Mouse (Mus musculus) CD8-positive naive resting alpha-beta T cell, adult 57 days (primary cell): ENCODE data around the gene Spc25. TPM values are rescaled to one million over a fixed set of nuclear protein-coding genes. Genes with fewer than 3 reads are reported as not detected.

Experiments
- total RNA-seq: library from RNA; stranded (reverse); gene quantifications from one replicate; pipeline ENCODE4 v1.2.4, GENCODE M21; 2023

The Spc25 gene
- total RNA-seq = 1.2 TPM

GRCm38 (mm10) chr2:69205791-69206351 is at the start of gene Spc25:
Gene Spc25, minus strand, starts transcription at chr2:69206194.

GRCm38 (mm10) chr2:69210773-69211172 is 4.8 kb upstream of the Spc25 start, which contains the start of gene G6pc2:
Gene G6pc2, plus strand, starts transcription at chr2:69211073.

Other genes with a start within 250 kb of the Spc25 start
- gene Nostrin, start 70.4 kb downstream of the Spc25 start, total RNA-seq = not detected
- gene G6pc2, start 4.9 kb upstream of the Spc25 start, total RNA-seq = not detected
- not detected for gene Abcb11, start 136.4 kb upstream of the Spc25 start, total RNA-seq
- gene Dhrs9, start 174.3 kb upstream of the Spc25 start, total RNA-seq = not detected